Mouse (Mus musculus): ENCODE measurements at regions not wholly inside any gene's neighbourhood (a gene's known extent, or its start where the extent isn't known, plus 50 kb on each side); places are given as distances from the start of the nearest gene placed in this dataset.
A peak's percentile ranks its signal among the peaks of the same experiment; 100 is the strongest.
"Not testable (repeated sequence)": the region's sequence is repeated elsewhere in the genome, so short reads cannot be mapped to it uniquely, and the experiment has no call there.

- 84% methylated on average over 4 of the region's 4 CpGs for whole genome bisulfite sequencing
- not testable (repeated sequence) for H3K36me3 ChIP-seq (ENCODE audit: control insufficient read depth, insufficient read depth, low read length)
Observed at GRCm38 (mm10) chr3:22411976-22412660, 335.7 kb downstream of the Tbl1xr1 start.

GRCm38 (mm10) chr3:22438027-22438780, 361.8 kb downstream of the Tbl1xr1 start:
- Histone ChIP-seq H3K9ac (ENCODE audit: low read depth, low read length) (no peak overlapping the region), H3K4me3 (ENCODE audit: low read length) (no peak overlapping the region), H3K27me3 (ENCODE audit: control insufficient read depth, insufficient read depth, low read length) (no peaks in the 10 kb centered on the region), H3K9me3 (ENCODE audit: control insufficient read depth, low read length) (no peaks in the 10 kb centered on the region), H3K4me2 (replicated peaks; ENCODE audit: low read depth, low read length) (no peak overlapping the region), H3K27ac (ENCODE audit: low read depth, low read length) (no peak overlapping the region; the same call in 1 of the 2 replicates), H3K4me1 (ENCODE audit: control insufficient read depth, insufficient read depth, low read length) (no peaks in the 10 kb centered on the region), H3K36me3 (ENCODE audit: control insufficient read depth, insufficient read depth, low read length) (no peaks in the 10 kb centered on the region)
- peak; percentile 64; the same call in 1 of the 2 replicates for ATAC-seq (ENCODE audit: low FRiP score, low TSS enrichment)
- WGBS, result 58% methylated on average over 9 of the region's 9 CpGs

More at GRCm38 (mm10) chr3:22411976-22412660, 335.7 kb downstream of the Tbl1xr1 start:
- H3K9ac ChIP-seq (ENCODE audit: low read depth, low read length); H3K9me3 ChIP-seq (ENCODE audit: control insufficient read depth, low read length); H3K4me1 ChIP-seq (ENCODE audit: control insufficient read depth, insufficient read depth, low read length); H3K4me2 ChIP-seq (replicated peaks; ENCODE audit: low read depth, low read length); ATAC-seq (ENCODE audit: low FRiP score, low TSS enrichment); H3K4me3 ChIP-seq (ENCODE audit: low read length); H3K27ac ChIP-seq (ENCODE audit: low read depth, low read length); H3K27me3 ChIP-seq (ENCODE audit: control insufficient read depth, insufficient read depth, low read length): not testable (repeated sequence)

GRCm38 (mm10) chr3:22470542-22470941, 394.1 kb downstream of the Tbl1xr1 start:
- WGBS, result 83% methylated on average over 5 of the region's 5 CpGs
- no peaks in the 10 kb centered on the region for H3K36me3 ChIP-seq (ENCODE audit: control insufficient read depth, insufficient read depth, low read length)
- ATAC-seq (ENCODE audit: low FRiP score, low TSS enrichment), result no peak

GRCm38 (mm10) chr3:22492530-22492929, 416.1 kb downstream of the Tbl1xr1 start:
- Histone ChIP-seq H3K4me2 (replicated peaks; ENCODE audit: low read depth, low read length) (no peak overlapping the region), H3K27me3 (ENCODE audit: control insufficient read depth, insufficient read depth, low read length) (no peaks in the 10 kb centered on the region), H3K9me3 (ENCODE audit: control insufficient read depth, low read length) (peaks cover 3% of the 10 kb centered on the region; the same call in 1 of the 2 replicates), H3K9ac (ENCODE audit: low read depth, low read length) (no peak overlapping the region), H3K27ac (ENCODE audit: low read depth, low read length) (no peak overlapping the region), H3K4me3 (ENCODE audit: low read length) (no peak overlapping the region), H3K4me1 (ENCODE audit: control insufficient read depth, insufficient read depth, low read length) (no peaks in the 10 kb centered on the region), H3K36me3 (ENCODE audit: control insufficient read depth, insufficient read depth, low read length) (no peaks in the 10 kb centered on the region)
- 83% methylated on average over 2 of the region's 2 CpGs for WGBS
- no peak for ATAC-seq (ENCODE audit: low FRiP score, low TSS enrichment)

More at GRCm38 (mm10) chr3:22470542-22470941, 394.1 kb downstream of the Tbl1xr1 start:
- H3K4me2 ChIP-seq (replicated peaks; ENCODE audit: low read depth, low read length), result no peak overlapping the region
- H3K4me3 ChIP-seq (ENCODE audit: low read length), result no peak overlapping the region
- no peak overlapping the region for H3K9ac ChIP-seq (ENCODE audit: low read depth, low read length)
- H3K27me3 ChIP-seq (ENCODE audit: control insufficient read depth, insufficient read depth, low read length), result no peaks in the 10 kb centered on the region
- H3K9me3 ChIP-seq (ENCODE audit: control insufficient read depth, low read length), result no peaks in the 10 kb centered on the region
- no peak overlapping the region for H3K27ac ChIP-seq (ENCODE audit: low read depth, low read length)
- no peaks in the 10 kb centered on the region for H3K4me1 ChIP-seq (ENCODE audit: control insufficient read depth, insufficient read depth, low read length)

Measured in kidney, embryonic 14.5 days (tissue).